Mouse (Mus musculus) heart, postnatal 10 days (tissue): ENCODE results near the gene Creb5. TPM values are rescaled to one million over a fixed set of nuclear protein-coding genes. Genes with fewer than 3 reads are reported as not detected.
A peak's percentile ranks its signal among the peaks of the same experiment; 100 is the strongest.

Source experiments
- DNase-seq, 2 experiments: peaks; one replicate each; pipeline ENCODE4 v3.0.0; 2021
- intact Hi-C: fragments of 180-260 bp; cut with DNase I; formaldehyde crosslinking; loops from one replicate; pipeline ENCODE4 v1.15.1; 2025
- total RNA-seq, 2 experiments: library from RNA; stranded (reverse); gene quantifications; 2 replicates each; pipeline ENCODE4 v1.2.3; 2021

Gene Creb5
- 10 to 100 TPM; 26.2 to 30.8 TPM for total RNA-seq

GRCm38 (mm10) chr6:53287038-53287561, at the start of gene Creb5:
Gene Creb5 (plus strand): TSS chr6:53287270.
- peak; percentile 98 for DNase-seq
- intact Hi-C loops = loop anchor here (5.0 kb wide), 2 partner anchors 220 to 285 kb away; no protein-coding TSS in a partner anchor

- intact Hi-C loops = no loop called here
- DNase-seq = no peak
These were observed 27.2 kb upstream of the Creb5 start for GRCm38 (mm10) chr6:53259841-53260240.

- intact Hi-C loops = no loop called here
- no peak for DNase-seq
These were observed 24.7 kb upstream of the Creb5 start for GRCm38 (mm10) chr6:53262401-53262800.

- peak; percentile 23 to 56 for DNase-seq
- intact Hi-C loops = loop anchor here (1.0 to 5.0 kb wide), 2 partner anchors 380 to 454 kb away; no protein-coding TSS in a partner anchor
These were observed 20.0 kb upstream of the Creb5 start for GRCm38 (mm10) chr6:53267036-53267435.

- intact Hi-C loops = loop anchor here (1.0 to 5.0 kb wide), 2 partner anchors 379 to 453 kb away; no protein-coding TSS in a partner anchor
- DNase-seq = no peak
These were observed 19.2 kb upstream of the Creb5 start for GRCm38 (mm10) chr6:53267732-53268505.

- intact Hi-C loops = loop anchor here (5.0 kb wide), 1 partner anchor 99 kb away; no protein-coding TSS in a partner anchor
- DNase-seq = no peak
These were observed 15.9 kb upstream of the Creb5 start for GRCm38 (mm10) chr6:53271216-53271615.

- intact Hi-C loops = loop anchor here (5.0 kb wide), 1 partner anchor 99 kb away; no protein-coding TSS in a partner anchor
- no peak for DNase-seq
These were observed 15.4 kb upstream of the Creb5 start for GRCm38 (mm10) chr6:53271636-53272035.

GRCm38 (mm10) chr6:53286389-53287037, 557 bp upstream of the Creb5 start:
- intact Hi-C loops = loop anchor here (5.0 kb wide), 2 partner anchors 221 to 286 kb away; no protein-coding TSS in a partner anchor
- peak; percentile 81 to 83 for DNase-seq

GRCm38 (mm10) chr6:53287562-53288381, 702 bp downstream of the Creb5 start:
- intact Hi-C loops = loop anchor here (5.0 kb wide), 2 partner anchors 220 to 285 kb away; no protein-coding TSS in a partner anchor
- DNase-seq = peak; percentile 65 to 69

GRCm38 (mm10) chr6:53288584-53289558, 1.8 kb downstream of the Creb5 start:
- DNase-seq = peak; percentile 49 to 51
- intact Hi-C loops = loop anchor here (5.0 kb wide), 2 partner anchors 218 to 283 kb away; no protein-coding TSS in a partner anchor

GRCm38 (mm10) chr6:53289659-53290058, 2.6 kb downstream of the Creb5 start:
- intact Hi-C loops = loop anchor here (5.0 kb wide), 2 partner anchors 218 to 283 kb away; no protein-coding TSS in a partner anchor
- DNase-seq = peak in 1 of 2 experiments; percentile 16

GRCm38 (mm10) chr6:53290215-53290990, 3.3 kb downstream of the Creb5 start:
- intact Hi-C loops = no loop called here
- DNase-seq = peak; percentile 48 to 56

- intact Hi-C loops = no loop called here
- DNase-seq = peak in 1 of 2 experiments; percentile 34
These were observed 5.9 kb downstream of the Creb5 start for GRCm38 (mm10) chr6:53292931-53293330.

GRCm38 (mm10) chr6:53297851-53298250, 10.8 kb downstream of the Creb5 start:
- no peak for DNase-seq
- intact Hi-C loops = no loop called here

GRCm38 (mm10) chr6:53304201-53304600, 17.1 kb downstream of the Creb5 start:
- no peak for DNase-seq

GRCm38 (mm10) chr6:53306156-53306555, 19.1 kb downstream of the Creb5 start:
- intact Hi-C loops = no loop called here
- no peak for DNase-seq

More at GRCm38 (mm10) chr6:53304201-53304600, 17.1 kb downstream of the Creb5 start:
- intact Hi-C loops = no loop called here

- no peak for DNase-seq
- intact Hi-C loops = no loop called here
These were observed 19.6 kb downstream of the Creb5 start for GRCm38 (mm10) chr6:53306710-53307109.

- DNase-seq = no peak
- intact Hi-C loops = no loop called here
These were observed 21.6 kb downstream of the Creb5 start for GRCm38 (mm10) chr6:53308684-53309083.
